Mouse (Mus musculus): ENCODE results near the gene Rbfox3. TPM values are rescaled to one million over a fixed set of nuclear protein-coding genes. Genes with fewer than 3 reads are reported as not detected.

Gene Rbfox3
- total and polyA plus RNA-seq, 3 experiments, result not detected

DNA sequence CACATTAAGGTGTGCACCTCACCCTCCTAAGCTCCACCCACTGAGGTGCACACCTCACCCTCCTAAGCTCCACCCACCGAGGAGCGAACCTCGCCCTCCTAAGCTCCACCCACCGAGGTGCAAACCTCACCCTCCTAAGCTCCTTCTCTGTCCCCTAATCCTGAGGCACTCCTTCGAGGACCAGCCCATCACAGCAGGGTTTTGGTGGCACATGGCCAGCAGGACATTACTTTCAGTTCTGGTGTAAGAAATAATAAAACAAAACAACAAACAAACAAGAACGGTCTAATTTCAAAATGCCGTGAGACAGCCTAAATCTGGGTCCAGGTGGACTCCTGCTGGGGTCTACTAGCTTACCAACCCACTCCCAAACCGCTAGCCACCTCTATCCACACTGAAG lies 187.0 kb downstream of the Rbfox3 start:
- Histone ChIP-seq H3K4me1 (ENCODE audit: control insufficient read depth in 1 of 2, insufficient read depth in 2 of 2) (peaks cover 0 to 3% of the 10 kb centered on the region in 2 experiments; a peak in 2 of 4 replicates), H3K9ac (ENCODE audit: insufficient read depth, low read depth) (no peak overlapping the region), H3K9me3 (replicated peaks; ENCODE audit: low read length) (no peaks in the 10 kb centered on the region), H3K36me3 (replicated peaks in 1 of 2; ENCODE audit: control insufficient read depth in 1 of 2, insufficient read depth in 1 of 2, low read length in 1 of 2) (no peaks in the 10 kb centered on the region), H3K27ac (ENCODE audit: insufficient read depth, low read depth) (no peak overlapping the region), H3K4me2 (ENCODE audit: insufficient read depth, low read depth, poor library complexity, severe bottlenecking) (no peak overlapping the region), H3K27me3 (replicated peaks) (peaks cover 85% of the 10 kb centered on the region), H3K79me2 (replicated peaks; ENCODE audit: control insufficient read depth, extremely low read depth, insufficient read depth, poor library complexity, severe bottlenecking) (no peaks in the 10 kb centered on the region), H3K4me3 (replicated peaks in 1 of 3; ENCODE audit: low read depth in 2 of 3, low read length in 2 of 3, poor library complexity in 1 of 3) (no peak overlapping the region)
- dilution Hi-C loops (cut with MboI; ENCODE audit: extremely low pct_ligation_motif_present, extremely low pct_unique_long_range_greater_than_20kb, low sequenced_read_pairs), result no loop called here
- in situ Hi-C loops (cut with MboI; ENCODE audit: low pct_ligation_motif_present, low pct_unique_long_range_greater_than_20kb, low sequenced_read_pairs), result no loop called here
- no peak for DNase-seq (ENCODE audit: extremely low read depth)
- TF ChIP-seq MAFK (IDR thresholded peaks at IDR 0.05; ENCODE audit: insufficient replicate concordance, low read length) (no peak), CTCF (conservative IDR thresholded peaks at IDR 0.05 in 1 of 2, IDR thresholded peaks at IDR 0.05 in 1 of 2; ENCODE audit: low read depth in 2 of 2, low read length in 2 of 2) (no peak), JUND (conservative IDR thresholded peaks at IDR 0.05; ENCODE audit: low read depth, low read length) (no peak), MAZ (IDR thresholded peaks at IDR 0.05; ENCODE audit: low read depth, low read length) (no peak), MYC (IDR thresholded peaks at IDR 0.05; ENCODE audit: low read depth, low read length) (no peak), E2F4 (IDR thresholded peaks at IDR 0.05; ENCODE audit: insufficient replicate concordance, low read depth, low read length) (no peak), IRF4 (IDR thresholded peaks at IDR 0.05; ENCODE audit: low read depth, low read length) (no peak), NELFE (IDR thresholded peaks at IDR 0.05; ENCODE audit: low read depth, low read length) (no peak), UBTF (IDR thresholded peaks at IDR 0.05; ENCODE audit: low read depth, low read length) (no peak), USF1 (IDR thresholded peaks at IDR 0.05; ENCODE audit: low read depth, low read length) (no peak)

GRCm38 (mm10) chr11:118723166-118723565 lies 188.2 kb downstream of the Rbfox3 start:
- no peak overlapping the region for H3K4me2 ChIP-seq (ENCODE audit: insufficient read depth, low read depth, poor library complexity, severe bottlenecking)

DNA sequence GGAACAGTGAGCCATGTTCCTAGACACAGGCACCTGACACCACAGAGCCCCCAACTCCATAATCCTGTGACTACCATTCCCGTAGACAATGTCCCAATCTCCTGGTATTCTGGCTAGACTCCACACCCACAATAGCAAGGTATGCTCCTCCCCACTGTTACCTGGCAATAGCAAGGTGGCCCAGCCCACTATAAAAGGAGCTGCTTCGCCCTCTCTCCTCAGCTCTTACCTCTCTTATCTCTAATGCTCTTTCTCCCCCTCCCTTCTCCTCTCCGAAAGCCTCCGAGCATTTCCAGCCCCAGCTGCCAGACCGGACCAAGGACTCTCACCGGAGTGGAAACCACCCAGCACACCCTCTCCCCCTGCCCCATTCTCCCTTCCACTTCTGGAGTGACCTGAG lies 189.5 kb downstream of the Rbfox3 start:
- Histone ChIP-seq H3K79me2 (replicated peaks; ENCODE audit: control insufficient read depth, extremely low read depth, insufficient read depth, poor library complexity, severe bottlenecking) (no peaks in the 10 kb centered on the region), H3K9me3 (replicated peaks; ENCODE audit: low read length) (no peaks in the 10 kb centered on the region), H3K36me3 (replicated peaks in 1 of 2; ENCODE audit: control insufficient read depth in 1 of 2, insufficient read depth in 1 of 2, low read length in 1 of 2) (no peaks in the 10 kb centered on the region), H3K9ac (ENCODE audit: insufficient read depth, low read depth) (no peak overlapping the region), H3K27ac (ENCODE audit: insufficient read depth, low read depth) (no peak overlapping the region), H3K27me3 (replicated peaks) (peaks cover 86% of the 10 kb centered on the region), H3K4me1 (ENCODE audit: control insufficient read depth in 1 of 2, insufficient read depth in 2 of 2) (peaks cover 0 to 3% of the 10 kb centered on the region in 2 experiments; a peak in 2 of 4 replicates), H3K4me3 (replicated peaks in 1 of 3; ENCODE audit: low read depth in 2 of 3, low read length in 2 of 3, poor library complexity in 1 of 3) (no peak overlapping the region), H3K4me2 (ENCODE audit: insufficient read depth, low read depth, poor library complexity, severe bottlenecking) (no peak overlapping the region)
- in situ Hi-C loops (cut with MboI; ENCODE audit: low pct_ligation_motif_present, low pct_unique_long_range_greater_than_20kb, low sequenced_read_pairs), result no loop called here
- TF ChIP-seq UBTF (IDR thresholded peaks at IDR 0.05; ENCODE audit: low read depth, low read length) (no peak), GABPA (IDR thresholded peaks at IDR 0.05; ENCODE audit: insufficient replicate concordance, low read depth, low read length) (no peak)
- dilution Hi-C loops (cut with MboI; ENCODE audit: extremely low pct_ligation_motif_present, extremely low pct_unique_long_range_greater_than_20kb, low sequenced_read_pairs), result no loop called here
- no peak for DNase-seq (ENCODE audit: extremely low read depth)

More at GRCm38 (mm10) chr11:118723166-118723565, 188.2 kb downstream of the Rbfox3 start:
- peaks cover 0 to 3% of the 10 kb centered on the region in 2 experiments; a peak in 2 of 4 replicates for H3K4me1 ChIP-seq (ENCODE audit: control insufficient read depth in 1 of 2, insufficient read depth in 2 of 2)
- H3K36me3 ChIP-seq (replicated peaks in 1 of 2; ENCODE audit: control insufficient read depth in 1 of 2, insufficient read depth in 1 of 2, low read length in 1 of 2), result no peaks in the 10 kb centered on the region
- H3K79me2 ChIP-seq (replicated peaks; ENCODE audit: control insufficient read depth, extremely low read depth, insufficient read depth, poor library complexity, severe bottlenecking), result no peaks in the 10 kb centered on the region
- dilution Hi-C loops (cut with MboI; ENCODE audit: extremely low pct_ligation_motif_present, extremely low pct_unique_long_range_greater_than_20kb, low sequenced_read_pairs) (no loop called here), in situ Hi-C loops (cut with MboI; ENCODE audit: low pct_ligation_motif_present, low pct_unique_long_range_greater_than_20kb, low sequenced_read_pairs) (no loop called here)
- DNase-seq (ENCODE audit: extremely low read depth), result no peak
- H3K9me3 ChIP-seq (replicated peaks; ENCODE audit: low read length), result no peaks in the 10 kb centered on the region
- H3K27ac ChIP-seq (ENCODE audit: insufficient read depth, low read depth), result no peak overlapping the region
- H3K4me3 ChIP-seq (replicated peaks in 1 of 3; ENCODE audit: low read depth in 2 of 3, low read length in 2 of 3, poor library complexity in 1 of 3), result no peak overlapping the region
- peaks cover 85% of the 10 kb centered on the region for H3K27me3 ChIP-seq (replicated peaks)
- TF ChIP-seq TCF12 (IDR thresholded peaks at IDR 0.05; ENCODE audit: low read depth, low read length) (no peak), MEF2A (IDR thresholded peaks at IDR 0.05; ENCODE audit: borderline replicate concordance, low read depth, low read length) (no peak), ZKSCAN1 (IDR thresholded peaks at IDR 0.05; ENCODE audit: borderline replicate concordance, low read depth, low read length) (no peak), ETS1 (conservative IDR thresholded peaks at IDR 0.05; ENCODE audit: low read depth, low read length) (no peak), RAD21 (IDR thresholded peaks at IDR 0.05; ENCODE audit: low read depth, low read length) (no peak)
- no peak overlapping the region for H3K9ac ChIP-seq (ENCODE audit: insufficient read depth, low read depth)

Data from CH12.LX (cell line).